Mouse (Mus musculus) thymus, postnatal 4 days (tissue): ENCODE results near the gene Zfp512.
A peak's percentile ranks its signal among the peaks of the same experiment; 100 is the strongest.
"Not testable (repeated sequence)": the region's sequence is repeated elsewhere in the genome, so short reads cannot be mapped to it uniquely, and the experiment has no call there.

Source experiments
- DNase-seq: peaks from one replicate; pipeline ENCODE4 v3.0.0; 2021

The Zfp512 gene

DNA sequence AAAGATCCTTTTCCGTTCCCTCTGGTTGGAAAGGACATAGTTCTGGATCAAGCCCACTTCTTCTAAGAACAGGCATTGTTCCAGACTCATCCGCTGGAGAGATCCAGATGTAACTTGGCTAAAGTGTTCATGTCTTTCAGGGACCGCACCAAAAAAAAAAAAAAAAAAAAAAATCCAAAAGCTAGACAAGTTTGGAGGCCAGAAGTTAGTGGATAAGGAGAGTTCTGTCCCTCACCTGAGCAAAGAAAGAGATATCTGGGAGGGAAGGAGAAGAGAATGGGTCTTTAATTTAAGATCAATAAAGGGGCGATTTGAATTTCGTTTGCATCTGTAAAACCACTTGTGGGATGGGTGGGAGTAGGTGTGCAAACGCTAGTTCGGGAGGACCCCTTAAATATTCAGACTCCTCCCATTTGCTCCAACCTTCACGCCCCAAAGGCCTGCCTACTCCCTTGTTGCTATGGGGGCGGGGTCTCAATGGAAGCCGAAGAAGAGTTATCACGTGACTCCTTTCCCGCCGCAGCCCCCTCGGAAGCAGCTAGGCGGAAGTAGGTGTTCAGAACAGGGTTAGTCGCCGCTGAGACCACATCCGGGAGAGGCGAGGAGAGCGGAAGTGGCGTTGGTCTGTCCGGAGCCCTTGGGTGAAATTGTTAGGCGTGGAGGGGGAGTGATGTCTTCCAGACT is at the start of gene Zfp512:
Gene Zfp512 (plus strand): TSS at position 554 of the 684 bp plus-strand sequence.
- peak; percentile 92 for DNase-seq

DNA sequence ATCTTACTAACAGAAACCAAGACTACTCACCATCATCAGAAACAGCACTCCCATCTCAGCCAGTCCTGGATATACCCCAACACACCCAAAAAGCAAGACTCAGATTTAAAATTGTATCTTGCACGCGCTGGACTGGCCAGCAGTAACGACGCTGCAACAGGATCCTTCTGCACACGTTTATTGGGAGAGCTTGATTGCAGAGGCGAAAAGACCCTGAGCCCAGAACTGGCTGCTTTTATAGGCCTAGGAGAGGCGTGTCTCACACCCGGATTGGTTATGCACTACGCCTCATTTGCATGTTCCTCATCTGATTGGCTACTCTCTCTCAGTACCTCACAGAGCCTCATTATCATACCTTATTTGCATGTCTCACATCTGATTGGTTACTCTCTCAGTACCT is 17.5 kb upstream of the Zfp512 start:
- not testable (repeated sequence) for DNase-seq

DNA sequence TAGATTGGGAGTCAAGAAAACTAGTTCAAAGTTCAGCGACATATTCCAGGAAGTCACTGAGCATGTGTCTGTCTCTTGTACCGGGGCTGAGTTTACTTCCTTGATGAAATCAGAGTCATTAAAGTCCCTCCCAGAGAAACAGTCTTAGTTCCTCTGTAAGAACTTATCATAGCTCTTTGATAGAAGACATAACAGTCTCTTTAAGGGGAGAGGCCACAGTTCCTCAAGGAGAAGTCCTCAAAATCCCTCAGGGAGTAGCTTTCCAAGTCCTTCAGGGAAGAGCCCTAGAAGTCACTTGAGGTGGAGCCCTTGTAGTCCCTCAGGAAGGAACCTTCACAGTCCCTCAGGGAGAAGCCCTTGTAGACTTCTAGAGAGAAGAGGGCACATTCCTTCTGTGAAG is 895 bp upstream of the Zfp512 start:
- no peak for DNase-seq

DNA sequence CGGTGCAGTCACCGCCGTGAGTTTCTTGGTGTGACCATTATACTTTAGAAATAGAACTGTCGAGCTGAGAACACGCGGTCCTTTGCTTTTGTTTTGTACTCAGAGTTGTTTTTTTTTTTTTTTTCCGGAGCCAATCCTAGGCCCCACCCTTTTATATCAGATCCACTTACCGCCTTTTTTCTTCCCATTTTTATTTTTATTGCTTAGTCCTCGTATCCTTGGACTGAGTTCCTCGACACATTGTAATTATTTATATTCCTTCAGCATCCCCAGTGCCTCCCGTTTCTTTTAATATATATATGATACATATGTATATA is 289 bp downstream of the Zfp512 start:
- DNase-seq, result no peak

DNA sequence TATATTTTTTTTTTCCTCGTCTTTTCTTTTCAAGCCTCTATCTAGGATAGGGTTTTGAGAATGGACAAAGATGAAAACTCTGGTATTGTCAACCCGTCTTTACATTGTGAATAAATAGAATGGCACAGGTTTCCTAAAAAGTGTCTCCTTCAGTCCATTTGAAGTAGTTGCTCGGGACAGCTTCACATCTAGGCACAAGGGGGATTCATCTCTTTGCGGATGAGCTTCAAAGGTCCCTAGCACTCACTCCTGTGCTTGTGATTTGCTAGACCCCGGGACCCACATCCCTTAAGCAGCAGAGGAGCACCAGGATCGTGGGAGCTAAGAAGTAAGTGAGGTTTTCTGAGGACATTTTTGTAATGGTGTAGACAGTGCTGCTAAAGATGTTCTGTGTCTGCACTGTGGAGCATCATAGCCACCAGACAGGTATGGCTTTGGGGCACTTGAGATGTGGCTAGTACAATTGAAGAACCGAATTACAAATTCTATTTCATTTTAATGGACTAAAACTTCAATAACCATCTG is 717 bp downstream of the Zfp512 start:
- peak; percentile 12 for DNase-seq

DNA sequence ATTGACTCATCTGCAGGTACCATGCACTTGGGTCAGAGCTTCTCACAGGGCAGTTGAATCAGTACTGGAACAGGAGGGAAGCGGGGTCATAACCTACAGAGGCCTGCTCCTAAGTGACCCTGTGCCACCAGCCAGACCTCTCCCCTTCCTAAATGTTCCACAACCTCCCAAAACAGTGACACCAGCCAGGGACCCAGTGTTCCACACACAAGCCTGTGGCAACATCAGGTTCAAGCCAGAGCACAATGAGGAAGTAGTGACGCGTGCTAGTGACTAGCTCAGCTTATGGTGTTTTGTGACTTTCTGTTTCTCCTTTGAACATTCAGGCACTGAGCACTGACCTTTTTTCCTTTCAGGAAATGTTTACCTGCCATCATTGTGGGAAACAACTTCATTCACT is 15.6 kb downstream of the Zfp512 start:
- DNase-seq, result no peak

DNA sequence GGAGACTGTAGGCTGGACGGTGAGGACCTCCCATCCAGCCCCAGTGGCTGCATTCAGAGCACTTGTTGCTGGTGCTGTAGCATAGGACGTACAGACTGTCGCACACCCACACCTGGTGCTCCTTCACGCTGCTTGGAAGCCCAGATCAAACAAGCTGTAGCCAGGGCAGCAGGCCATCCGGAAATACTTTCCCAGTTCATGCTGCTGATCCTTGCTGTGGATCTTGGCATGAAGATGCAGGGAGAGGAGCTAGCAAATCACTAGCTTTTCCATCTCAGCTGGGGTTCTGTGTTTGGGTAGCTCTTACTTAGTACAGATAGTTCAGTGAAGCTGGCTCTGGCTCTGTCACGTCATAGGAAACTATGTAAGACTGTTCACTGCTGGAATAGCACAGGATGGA is 17.5 kb downstream of the Zfp512 start:
- DNase-seq, result no peak

DNA sequence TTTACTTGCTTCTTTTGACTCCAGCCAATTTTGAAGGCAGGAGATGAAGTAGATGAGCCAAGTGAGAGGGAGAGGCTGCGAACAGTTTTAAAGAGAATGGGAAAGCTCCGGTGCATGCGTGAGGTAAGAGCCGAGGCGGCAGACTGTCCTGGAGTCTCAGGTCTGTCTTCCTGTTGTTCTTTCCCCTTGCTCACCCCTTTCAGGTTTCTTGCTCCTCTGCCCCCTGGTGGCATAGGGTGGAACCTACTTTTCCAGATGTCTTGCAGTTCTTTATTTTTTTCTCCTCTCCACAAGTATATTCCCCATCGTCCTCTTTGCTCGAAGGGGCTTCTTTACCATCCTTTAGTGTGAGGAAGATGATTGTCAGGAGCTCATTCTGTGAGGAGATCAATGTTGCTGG is 18.1 kb downstream of the Zfp512 start:
- peak; percentile 82 for DNase-seq

DNA sequence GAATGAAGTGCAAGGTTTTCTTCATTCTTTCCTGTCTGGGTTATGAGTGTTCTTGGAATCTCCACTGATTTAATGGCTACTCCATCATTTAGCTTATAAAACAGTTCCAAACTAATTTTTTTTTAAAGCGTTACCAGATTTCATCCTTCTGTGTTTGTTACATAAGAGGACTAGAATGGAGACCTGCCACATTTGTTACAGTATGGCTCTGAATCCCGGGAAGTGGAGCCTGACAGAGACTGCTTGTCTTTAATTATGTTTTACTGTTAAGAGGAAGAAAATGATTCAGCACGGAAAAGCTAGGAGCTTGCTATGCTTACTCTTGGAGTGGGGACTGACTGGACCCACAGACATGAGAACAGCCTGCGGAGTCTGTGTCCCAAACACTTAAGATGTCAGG is 28.3 kb downstream of the Zfp512 start:
- no peak for DNase-seq

DNA sequence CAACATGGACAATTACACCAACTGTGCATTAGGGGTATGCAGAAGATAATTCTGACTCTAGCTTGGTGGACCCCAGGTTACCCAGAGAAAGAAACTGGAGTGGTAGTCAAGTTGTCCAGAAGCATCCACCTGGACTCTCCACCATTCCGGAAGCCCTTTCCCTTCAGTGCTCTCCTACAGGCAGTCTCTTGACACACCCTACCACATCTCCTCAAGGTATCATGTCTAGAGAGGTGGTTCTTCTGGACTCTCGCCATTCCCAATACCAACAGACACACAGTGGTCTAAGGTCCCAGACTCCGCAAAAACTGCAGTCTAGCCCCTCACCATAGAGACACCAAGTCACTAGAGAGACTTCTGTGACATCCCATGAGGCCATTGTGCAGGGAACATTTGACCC is 33.2 kb downstream of the Zfp512 start, which contains the start of gene 4930548H24Rik:
Gene 4930548H24Rik (plus strand): TSS at position 301 of the 400 bp plus-strand sequence.
- DNase-seq, result no peak

DNA sequence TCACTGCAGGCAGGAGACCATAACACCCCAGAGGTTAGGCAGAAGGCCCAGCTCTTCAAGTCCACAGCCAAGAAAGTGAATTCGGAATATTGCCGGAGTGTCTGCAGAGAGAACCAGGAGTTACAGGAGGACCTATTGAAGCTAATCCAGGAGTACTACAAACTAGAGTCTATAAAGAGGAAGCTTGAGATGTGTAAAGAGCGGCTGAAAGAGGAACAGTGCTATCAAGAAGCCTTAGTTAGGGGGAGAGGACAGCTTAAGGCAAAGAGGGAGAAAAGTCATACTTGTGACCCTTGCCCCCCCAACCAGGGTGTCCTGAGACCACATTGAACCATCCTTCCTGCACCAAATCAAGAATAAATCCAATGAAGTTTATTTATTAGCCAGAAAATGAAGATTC is 35.7 kb downstream of the Zfp512 start:
- DNase-seq, result no peak

DNA sequence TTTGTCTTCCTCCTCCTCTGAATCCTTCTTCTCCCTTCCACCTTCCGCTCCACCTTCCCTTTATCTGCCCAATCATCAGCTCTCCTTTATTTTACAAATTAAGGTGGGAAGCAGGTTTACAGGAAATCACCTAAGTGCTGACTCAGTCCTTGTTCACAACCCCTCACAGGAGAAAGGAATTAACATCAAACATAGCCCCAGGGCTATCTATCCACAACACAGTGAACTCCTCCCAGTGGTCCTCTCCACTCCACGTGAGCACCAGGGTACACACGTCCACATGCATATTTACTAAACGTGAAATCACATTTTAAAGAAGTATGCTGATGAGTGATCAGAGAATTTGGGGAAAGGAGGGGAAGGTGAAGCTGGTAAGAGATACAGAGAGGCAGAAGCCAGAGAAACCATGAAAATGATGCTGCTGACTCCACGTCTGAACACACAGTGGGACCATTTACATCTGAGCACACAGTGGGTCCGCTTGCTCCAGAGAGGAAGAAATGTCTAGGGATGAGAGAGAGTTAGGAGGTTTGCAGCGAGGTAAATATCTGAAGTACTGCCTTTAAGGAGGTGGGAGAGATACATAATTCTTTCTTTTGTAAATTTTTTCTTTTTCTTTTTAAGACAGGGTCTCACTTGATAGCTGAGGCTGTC is 37.0 kb downstream of the Zfp512 start:
- no peak for DNase-seq

DNA sequence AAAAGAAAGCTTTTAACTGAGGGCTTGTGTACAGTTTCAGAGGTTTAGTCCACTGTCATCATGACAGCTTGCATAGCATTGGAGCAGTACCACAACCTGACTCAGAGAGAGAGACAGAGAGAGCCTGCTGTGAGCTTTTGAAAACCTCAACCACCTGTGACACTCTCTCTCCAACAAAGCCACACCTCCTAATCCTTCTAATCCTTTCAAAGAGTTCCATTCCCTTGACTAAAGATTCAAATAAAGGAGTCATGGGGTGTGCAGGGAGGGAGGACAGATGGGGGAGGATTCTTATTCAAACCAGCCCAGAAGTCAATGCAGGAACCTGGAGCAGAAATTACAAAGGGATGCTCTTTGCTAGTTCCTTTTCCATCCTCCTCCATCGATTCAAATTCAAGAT is 39.8 kb downstream of the Zfp512 start:
- no peak for DNase-seq

DNA sequence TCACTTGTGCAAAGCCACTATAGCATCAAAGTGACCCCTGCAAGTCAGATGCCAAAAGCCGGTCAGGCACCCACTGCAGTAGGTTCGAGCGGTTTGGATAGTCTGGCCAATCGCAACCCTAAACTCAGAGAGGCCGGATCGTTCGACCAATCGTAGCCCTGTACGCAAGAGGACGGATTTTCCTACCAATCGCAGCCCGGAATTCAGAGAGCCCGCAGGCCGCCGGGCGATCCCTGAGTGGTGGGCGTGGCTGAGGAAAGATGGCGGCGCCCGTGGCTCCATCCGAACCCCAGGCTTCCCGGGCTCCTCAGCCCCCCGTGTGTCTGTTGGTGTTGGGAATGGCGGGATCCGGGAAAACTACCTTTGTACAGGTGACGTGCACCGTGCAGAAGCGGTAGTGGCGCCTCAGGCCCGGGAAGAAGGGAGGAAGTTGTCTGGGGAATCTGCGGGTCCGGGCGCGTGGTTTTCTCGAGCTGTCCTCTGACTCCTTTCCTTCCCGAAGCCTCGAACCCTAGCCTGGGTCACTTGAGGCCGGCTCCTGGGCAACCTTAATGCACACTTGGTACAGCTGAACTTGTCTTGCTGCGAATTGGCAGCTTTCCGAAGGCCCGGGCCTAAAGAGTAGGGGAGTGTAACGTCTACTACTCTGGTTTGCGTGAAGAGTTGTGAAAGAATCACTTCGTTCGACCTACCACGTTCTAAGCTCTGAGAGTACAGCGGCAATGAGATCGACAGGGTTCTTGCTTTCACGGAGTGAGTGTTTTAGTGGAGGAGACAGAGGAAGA is 42.5 kb downstream of the Zfp512 start, which contains the start of gene Gpn1:
Gene Gpn1 (plus strand): TSS at position 229 of the 785 bp plus-strand sequence.
- peak; percentile 88 for DNase-seq

DNA sequence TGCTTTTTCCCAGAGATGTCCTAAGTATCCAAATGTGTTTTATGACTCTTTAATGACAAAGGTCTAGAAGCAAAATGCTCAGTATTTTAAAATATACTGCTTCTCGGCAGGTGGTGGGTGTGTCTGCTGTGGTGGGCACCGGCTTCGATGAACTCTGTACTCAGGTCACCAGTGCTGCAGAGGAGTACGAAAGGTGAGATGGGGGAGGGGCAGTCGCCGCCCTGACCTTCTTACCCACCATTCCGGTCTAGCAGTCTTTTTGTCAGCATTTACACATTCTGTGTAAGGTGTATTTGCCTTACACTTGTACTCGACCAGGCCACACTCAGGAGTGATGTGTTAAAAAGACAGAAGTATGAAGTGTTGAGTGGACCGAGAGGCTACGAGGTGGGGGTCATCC is 52.6 kb downstream of the Zfp512 start:
- no peak for DNase-seq

DNA sequence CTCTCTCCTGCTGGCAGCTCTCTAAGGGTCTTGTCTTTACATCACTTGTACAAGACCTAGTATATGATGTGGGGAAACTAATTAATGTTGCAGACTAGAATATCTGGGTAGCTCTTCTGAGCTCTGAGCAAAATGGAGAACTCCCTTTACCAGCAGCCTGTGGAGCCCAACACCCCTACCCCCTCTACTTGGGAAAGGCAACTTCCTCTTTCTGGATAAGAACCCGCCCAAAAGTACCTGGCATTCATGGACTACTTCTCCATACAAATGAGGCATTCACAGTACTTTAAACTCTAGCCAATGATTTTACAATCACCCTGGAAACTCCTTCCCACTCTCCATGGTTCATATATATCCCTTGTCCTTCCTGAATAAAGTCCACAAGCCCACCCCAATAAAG is 60.2 kb downstream of the Zfp512 start:
- DNase-seq, result no peak

DNA sequence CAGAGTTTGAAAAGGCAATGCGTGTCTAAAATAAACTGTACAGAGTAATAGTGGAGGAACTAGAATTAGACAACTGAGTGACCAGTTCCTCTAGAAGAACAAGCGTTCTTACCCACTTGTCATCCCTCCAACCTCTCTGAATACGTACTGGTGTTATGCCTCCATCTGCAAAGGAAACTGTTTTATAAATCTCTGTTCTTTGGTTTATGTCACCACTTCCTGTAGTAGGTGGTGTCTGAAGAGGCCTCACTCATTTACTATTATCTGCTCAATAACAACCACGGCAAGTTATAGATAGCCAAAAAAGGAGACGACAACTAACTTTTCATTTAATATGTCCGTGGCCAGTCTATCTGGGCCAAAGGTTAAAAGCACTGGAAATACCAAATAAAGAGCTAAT is 68.3 kb downstream of the Zfp512 start:
- no peak for DNase-seq

DNA sequence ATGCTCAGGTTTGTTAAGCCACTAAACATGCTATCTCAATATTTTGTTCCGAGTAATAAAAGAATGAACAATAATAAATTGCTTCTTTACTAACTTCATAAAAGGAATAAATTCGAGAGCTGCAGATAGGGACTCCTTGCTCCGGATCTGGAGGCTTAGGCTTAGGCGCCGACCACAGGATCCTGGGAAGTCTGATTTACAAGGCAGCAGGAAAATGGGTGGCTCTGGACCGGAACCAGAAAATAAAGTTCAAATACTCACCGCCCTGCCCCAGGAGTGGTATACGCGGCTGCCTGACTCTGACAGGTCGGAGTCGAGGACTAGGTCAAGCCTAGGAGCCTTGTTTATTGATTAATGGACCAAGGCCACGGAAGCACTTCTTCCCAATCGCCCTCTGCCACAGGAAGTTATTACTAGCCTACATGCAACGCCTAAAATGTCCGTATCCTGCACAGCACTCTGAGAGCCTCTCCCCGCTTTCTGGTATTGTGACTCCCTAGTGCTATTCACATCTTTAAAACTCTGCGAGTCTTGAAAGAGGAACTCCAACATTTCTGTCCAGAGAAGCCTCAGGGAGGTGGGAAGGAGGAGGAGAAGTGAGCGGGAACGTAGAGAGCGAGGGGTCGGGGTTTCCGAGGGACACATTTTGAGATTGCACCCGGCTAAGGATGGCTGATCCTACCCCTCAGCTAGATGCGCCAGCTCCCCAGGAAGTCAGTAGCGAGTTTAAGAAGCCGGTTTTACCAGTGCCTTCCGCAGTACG is 74.3 kb downstream of the Zfp512 start, which contains the start of gene Slc4a1ap:
Gene Slc4a1ap (plus strand): TSS at position 642 of the 763 bp plus-strand sequence.
- DNase-seq, result peak; percentile 87

DNA sequence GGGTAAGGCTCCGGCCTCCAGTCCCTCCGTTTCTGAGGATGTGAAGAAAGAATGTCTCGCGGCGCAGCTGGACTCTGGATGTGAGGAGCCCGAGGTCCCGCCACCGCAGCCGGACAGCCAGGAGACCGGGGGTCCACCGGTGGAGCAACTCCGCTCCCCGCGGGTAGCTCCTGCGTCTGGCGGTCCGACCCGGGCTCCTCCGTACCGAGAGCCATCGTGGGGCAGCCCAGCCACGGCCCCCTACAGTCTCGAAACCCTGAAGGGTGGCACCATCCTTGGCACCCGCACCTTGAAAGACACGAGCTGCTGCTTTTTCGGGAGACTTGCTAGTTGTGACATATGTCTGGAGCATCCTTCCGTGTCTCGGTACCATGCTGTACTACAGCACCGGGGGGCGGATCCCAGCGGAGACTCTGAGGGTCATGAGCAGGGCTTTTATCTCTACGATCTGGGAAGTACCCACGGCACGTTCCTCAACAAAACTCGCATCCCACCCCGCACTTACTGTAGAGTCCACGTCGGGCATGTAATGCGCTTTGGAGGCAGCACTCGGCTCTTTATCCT is 75.0 kb downstream of the Zfp512 start:
- DNase-seq, result no peak

DNA sequence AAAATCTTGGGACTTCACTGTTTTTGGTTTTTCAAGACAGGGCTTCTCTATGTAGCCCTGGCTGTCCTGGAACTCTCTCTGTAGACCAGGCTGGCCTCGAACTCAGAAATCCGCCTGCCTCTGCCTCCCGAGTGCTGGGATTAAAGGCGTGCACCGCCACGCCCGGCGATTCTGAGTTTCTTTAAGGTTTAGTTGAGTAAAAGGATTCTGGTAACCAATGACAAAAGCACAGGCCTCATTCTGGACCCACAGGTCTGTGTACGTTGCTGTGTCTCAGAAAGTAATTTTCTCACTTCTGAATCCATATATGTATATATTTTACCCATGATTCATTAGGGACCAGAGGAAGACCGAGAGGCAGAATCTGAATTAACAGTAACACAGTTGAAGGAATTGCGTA is 75.5 kb downstream of the Zfp512 start, which contains the start of gene Supt7l:
Gene Supt7l (minus strand): TSS at position 101 of the 400 bp plus-strand sequence.
- DNase-seq, result not testable (repeated sequence)

DNA sequence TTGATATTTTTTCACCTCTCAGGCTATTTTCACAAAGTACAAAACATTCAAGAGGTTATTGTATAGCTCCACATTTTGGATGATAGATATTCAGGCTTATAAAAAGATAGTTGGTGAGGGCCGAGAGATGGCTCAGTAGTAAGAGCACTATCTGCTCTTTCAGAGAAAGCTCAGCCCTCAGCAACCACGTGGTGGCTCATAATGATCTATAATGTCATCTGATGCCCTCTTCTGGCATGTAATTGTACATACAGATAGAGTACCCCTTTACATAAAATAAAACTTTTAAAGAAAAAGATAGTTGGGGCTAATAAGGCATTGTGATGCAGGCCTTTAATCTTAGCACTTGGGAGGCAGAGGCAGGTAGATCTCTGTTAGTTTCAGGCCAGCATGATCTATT is 76.3 kb downstream of the Zfp512 start:
- peak; percentile 14 for DNase-seq
